Mouse (Mus musculus) megakaryocyte progenitor cell, adult 5-6 weeks (primary cell): ENCODE measurements around the gene E2f4. TPM values are rescaled to one million over a fixed set of nuclear protein-coding genes. Genes with fewer than 3 reads are reported as not detected.

Source experiments
- ATAC-seq: replicated peaks from 2 replicates; pipeline ENCODE4 v1.8.0; 2016; ENCODE audit warnings: mild to moderate bottlenecking, moderate TSS enrichment, inconsistent platforms; ENCODE audit not compliant: poor library complexity
- total RNA-seq, 2 experiments: library from RNA; stranded (forward) in 1 of 2; stranded (reverse) in 1 of 2; fragments of 157-497, 149-512 nt in 1 of 2; fragments of 200-1000 nt in 1 of 2; gene quantifications; 2 replicates each; pipeline versions ENCODE4 v1.2.3 to v1.2.4; 2015 to 2017

The E2f4 gene
- total RNA-seq, 2 experiments from 2014 or later: 47.0 to 126 TPM

DNA sequence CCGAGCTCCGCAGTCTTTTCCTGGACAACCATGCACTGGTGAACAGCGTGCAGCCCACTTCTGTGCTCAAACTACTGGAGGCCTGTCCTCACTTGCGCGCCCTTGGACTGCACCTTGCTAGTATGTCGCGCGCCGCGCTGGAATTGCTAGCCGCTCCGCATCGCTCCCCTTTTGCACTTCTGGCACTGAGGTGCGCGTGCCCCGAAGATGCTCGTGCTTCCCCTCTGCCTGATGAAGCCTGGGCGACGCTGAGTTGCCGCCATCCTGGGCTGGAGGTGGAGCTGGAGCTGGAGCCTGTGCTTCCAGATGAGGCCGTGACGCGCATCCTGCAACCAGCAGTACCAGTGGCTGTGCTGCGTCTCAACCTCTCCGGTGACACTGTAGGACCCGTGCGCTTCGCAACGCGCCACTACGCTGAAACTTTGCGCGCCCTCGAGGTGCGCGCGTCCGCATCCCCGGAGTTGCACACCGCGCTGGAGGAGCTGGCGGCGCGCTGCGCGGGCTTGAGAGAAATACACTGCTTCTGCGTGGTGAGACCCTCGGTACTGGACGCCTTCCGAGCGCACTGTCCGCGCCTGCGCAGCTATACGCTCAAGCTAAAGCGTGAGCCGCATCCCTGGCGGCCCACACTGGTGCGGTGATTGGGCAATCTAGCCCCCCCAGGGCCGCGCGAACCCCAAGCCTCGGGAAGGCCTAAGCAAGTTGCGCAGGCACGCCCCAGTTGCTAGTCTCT lies 29.0 kb upstream of the E2f4 start:
- ATAC-seq: peak; percentile 6

DNA sequence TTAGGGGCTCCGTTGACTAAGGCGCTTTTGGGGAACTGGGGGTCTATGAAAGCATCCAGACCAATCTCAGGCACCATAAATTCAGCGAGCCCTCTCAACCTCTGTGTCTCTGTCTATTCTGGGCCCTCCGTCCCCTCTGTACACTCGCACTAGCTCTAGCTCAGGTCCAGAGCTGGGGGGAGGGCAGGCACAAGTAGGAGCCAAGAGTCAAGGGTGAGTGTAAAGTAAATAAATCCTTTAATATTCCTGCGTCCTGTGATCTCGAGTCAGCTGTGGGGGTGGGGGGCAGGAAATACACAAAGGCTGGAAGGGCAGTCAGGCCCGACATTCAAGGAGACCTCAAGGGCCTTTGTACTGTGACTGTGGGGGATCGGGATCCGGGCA lies 28.4 kb upstream of the E2f4 start:
- no peak for ATAC-seq

DNA sequence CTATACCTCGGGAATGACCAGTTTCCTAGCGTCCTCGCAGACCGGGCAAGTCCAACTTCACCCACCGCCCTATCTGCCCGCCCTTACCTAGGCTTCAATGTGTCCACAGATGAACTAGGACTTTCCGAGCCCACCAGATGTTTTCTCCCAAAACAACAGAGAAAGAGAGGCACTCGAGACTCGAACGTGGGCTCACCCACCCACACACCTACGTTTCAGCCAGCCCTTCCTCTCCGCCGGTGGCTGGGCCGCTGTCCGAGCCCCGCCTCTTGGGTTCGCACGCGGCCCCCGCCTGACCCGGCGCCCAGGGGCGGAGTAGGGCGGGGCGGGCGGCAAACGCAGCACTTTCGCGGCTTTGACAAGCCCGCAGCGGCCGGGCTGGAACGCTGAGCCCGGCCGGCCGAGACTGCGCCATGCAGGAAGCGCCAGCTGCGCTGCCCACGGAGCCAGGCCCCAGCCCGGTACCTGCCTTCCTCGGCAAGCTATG lies 28.0 kb upstream of the E2f4 start, which contains the start of gene Hsf4:
Hsf4 (plus strand) TSS at position 341 of the 487 bp plus-strand sequence.
- ATAC-seq: peak; percentile 27

DNA sequence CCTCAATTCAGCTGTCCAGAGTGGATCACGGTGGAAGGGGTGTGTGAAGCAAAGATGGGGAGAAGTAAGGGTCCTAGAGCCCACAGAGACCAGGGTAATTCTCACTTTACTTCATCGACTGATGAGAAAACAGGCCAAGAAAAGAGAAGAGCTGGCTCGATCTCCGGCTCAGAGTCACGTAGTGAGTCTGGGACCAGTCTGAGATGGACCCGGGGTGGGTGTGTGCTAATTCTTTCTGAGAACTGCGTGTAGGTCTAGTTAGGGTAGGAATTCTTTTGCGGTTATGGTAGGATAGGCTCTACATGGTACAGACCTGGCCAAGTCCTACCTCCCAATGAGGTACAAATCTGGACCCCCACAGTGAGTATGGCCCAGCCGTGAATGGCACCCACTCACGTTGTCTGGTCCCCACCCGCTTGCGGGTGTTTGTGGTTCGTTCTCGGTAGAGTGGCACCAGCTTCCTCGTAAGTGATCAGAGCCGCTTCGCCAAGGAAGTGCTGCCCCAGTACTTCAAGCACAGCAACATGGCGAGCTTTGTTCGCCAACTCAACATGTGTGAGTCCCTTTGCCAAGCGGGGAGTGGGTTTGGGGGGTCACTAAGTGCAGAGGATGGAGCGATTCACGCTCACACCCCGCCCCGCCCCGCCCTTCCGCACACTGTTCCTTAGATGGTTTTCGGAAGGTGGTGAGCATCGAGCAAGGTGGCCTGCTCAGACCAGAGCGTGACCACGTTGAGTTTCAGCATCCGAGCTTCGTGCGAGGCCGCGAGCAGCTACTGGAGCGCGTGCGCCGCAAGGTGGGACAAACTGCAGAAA lies 27.2 kb upstream of the E2f4 start:
- no peak for ATAC-seq

DNA sequence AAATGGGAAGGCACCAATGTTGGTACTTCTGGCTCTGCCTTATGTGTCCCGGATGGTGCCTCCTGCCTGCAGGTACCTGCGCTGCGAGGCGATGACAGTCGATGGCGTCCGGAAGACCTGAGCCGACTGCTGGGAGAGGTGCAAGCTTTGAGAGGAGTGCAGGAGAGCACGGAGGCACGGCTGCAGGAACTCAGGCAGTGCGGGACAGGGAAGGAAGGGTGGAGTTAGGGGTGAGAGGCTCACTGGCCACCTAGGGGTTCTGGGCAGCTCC lies 26.6 kb upstream of the E2f4 start:
- ATAC-seq: no peak

DNA sequence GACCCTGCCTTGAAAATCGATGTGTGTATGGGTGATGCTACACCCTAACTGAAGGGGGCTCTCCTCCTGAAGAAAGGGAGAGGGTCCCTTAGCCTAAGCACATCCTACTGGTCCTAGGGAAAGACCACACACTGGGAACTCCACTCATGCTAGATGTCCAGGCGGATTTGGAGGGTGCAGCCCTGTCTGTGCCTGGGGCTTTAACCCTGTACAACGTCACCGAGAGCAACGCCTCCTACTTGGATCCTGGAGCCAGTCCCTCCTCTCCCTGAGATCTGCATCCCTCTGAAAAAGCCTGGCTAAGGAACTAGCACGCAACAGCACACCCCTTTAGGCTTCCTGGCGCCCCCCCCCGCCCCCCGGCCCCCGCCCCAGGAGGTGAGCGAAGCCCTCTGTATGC lies 22.1 kb upstream of the E2f4 start:
- no peak for ATAC-seq

DNA sequence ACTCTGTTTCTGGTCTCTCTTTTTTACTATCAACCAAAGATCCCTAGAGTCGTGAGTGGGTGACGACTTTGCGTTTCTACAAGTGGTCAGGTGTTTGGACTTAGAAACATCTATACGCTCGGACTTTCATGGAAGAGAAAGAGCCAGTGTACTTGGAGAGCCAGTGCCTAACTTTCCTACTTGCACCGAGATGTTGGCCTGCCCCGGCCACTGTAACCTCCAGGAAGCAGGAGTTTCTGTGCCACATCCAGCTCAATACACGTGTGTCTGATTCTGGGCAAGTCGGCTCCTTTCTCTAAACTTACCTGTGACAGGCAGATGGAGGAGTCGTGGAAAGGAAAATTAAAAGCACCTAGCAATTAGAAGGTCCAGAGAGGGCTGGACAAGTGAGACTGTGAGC lies 21.6 kb upstream of the E2f4 start, which contains the start of gene Nol3:
Nol3 (plus strand) TSS at position 301 of the 400 bp plus-strand sequence.
- no peak for ATAC-seq

DNA sequence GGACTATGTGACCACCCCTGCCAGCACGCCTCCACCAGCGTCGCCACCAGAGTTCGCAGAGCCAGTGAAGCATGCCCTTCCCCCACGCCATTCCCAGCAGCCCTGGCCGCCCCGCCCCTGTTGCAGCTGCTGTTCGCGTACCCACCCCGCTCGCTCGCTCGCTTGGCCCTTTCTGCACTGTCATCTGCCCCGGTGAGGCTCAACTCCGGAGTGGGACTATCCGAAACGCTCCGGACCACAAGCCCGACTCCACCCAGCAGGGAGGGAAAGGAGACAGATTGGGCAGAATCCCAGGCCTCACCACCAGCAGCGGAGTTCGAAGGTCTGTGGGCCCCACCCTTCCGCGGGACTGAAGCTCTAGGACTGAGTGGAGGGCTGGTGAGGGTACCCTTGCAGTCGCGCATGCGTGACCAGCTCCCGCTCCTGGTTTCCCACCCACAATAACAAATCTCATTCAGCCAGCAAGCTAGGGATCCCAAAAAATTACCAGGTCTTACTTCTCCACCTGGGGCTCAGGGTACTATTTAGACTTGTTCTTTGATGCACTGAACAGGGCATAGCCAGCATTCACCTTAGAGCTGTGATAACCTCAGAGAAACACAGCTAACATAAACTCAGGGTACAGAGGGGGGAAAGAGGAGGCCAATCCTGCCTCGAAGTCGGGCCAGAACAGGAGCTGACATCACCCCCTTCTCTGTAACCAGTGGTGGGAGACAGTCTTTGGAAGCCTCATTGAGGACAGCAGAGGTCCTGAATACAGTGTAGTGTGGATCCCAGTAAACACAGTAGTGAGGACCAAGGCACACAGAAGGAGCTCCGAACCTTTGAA lies 21.0 kb upstream of the E2f4 start:
- peak; percentile 68 for ATAC-seq

DNA sequence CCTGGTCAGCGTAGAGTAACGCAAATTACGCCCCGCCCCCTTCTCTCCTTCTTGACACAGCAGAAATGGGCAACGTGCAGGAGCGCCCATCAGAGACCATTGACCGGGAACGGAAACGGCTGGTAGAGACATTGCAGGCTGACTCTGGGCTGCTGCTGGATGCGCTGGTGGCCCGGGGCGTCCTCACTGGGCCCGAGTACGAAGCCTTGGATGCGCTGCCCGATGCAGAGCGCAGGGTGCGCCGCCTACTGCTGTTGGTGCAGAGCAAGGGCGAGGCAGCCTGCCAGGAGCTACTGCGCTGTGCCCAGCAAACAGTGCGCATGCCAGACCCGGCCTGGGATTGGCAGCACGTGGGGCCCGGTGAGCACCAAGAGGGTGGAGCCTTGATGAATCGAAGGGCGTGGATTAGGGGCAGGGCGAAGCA lies 18.5 kb upstream of the E2f4 start:
- ATAC-seq: peak; percentile 78

DNA sequence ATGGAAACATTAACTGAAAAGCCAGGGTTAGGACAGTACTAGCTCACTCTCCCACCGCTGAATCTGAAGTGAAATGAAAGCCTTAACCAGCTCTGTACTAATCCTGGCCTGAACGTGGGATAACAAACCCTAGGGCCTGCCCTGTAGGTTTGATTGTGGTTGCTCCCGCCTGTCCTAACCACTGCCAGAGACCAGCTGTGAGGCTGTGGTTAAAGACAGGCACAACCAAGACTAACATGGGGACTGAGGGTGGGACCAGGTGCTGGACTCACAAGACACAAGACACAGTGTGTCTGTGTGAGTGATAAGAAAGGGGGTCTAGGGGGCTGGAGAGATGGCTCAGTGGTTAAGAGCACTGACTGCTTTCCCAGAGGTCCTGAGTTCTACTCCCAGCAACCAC lies 16.9 kb upstream of the E2f4 start:
- ATAC-seq: no peak

DNA sequence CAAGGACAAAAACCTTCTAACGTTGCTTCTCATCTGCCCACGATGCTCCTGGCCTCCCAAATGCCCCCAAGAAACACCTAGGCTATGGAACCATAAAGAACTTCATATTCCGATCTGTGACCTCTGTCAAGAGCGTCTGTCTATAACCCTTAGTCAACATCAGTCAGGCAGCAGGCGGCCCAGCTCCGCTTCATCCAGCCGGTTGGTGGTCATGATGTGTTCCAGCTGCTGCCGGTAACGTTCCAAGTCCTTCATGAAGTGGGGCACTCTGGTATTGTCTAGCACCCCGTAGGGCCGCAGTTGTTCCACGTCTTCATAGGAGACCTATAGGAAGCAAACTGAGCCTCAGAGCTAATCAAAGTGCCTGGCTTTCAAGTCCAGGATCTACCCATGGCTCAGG lies 15.6 kb upstream of the E2f4 start:
- ATAC-seq: no peak

DNA sequence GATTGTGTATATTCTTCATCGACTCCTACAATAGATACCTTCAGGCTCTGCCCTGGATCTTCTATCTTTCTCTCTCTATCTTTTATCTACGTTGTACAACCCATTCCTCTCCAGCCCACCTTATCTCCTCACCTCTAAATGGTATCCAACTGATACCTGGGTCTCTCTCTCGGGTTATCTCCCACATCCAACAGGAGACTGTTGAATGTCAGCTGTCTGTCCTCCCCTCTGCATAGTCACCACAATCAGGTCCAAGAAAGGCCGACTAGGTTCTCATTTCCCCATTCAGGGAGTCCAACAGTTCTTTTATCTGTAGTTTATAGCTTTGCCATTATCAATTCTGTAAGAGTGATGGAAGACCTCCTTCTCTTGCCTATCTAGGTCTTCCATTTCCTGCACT lies 15.2 kb upstream of the E2f4 start:
- ATAC-seq: no peak

DNA sequence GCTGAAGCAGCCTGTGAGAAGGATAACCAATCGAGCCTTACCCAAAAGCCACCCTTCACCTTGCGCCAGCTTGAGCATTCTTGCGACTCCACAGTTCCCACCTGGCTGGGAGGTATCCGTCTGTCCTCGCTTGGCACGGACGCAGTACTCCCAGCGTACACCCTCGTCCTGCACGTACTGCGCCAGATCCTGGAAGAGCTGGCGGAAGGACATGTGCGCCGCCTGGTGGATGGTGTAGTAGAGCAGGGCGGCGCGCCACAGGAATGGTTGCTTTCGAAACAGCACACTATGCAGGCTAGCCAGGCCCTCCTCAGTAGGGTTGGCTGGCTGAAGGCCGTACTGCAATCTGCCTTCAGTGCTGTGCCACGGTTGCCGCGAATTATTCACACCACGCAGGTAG lies 14.4 kb upstream of the E2f4 start:
- peak; percentile 75 for ATAC-seq

DNA sequence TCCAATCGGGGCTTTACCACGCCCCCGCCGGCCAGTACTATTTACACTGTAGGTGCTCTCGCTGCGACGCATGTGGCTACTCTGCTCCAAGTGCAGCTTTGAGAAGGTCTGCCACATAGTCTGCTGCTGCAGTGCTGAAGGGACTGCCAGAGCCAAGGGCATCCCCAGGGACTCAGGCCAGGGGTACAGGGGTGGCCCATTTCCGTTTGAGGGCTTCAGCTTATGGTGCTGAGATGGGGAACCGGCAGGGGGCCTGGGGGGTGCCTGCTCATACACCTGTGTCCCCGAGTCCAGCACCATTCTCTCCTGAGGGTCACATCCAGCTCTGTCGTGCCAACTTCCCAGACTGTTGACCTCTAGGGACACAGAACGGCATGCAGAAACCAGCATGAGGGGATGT lies 11.9 kb upstream of the E2f4 start:
- ATAC-seq: no peak

DNA sequence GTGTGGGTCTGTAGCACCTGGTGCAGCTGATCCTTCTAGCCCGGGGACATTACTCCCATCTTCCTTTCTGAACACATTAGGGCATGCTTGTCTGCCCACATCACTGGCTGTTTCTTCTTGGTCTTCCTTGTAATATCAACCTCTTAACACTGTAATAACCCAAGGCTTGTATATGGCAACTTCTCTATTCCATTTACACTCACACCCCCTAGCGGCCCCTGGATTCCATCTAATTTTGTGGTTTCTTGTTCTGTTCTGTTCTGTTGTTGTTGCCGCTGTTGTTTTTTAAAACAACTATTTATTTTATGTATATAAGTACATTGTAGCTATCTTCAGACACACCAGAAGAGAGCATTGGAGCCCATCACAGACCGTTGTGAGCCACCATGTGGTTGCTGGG lies 10.6 kb upstream of the E2f4 start:
- ATAC-seq: no peak

DNA sequence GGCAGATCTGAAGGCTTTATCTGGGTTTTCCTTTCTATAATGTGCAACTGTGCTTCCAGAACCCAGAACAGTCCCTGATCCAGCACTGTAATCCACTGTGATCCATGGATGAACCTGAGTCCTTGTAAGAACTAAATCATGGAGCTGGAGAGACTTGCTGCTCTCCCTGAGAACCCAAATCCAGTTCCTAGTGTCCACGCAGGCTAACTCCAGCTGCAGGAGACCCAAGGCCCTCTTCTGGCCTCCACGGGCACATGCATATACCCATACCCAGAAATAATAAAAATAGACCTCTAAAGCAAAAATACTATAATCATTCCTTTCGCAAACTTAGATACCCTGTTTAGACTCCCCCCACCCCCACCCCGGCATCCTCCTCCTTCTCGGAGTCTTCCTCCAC lies 9.2 kb upstream of the E2f4 start:
- ATAC-seq: no peak

DNA sequence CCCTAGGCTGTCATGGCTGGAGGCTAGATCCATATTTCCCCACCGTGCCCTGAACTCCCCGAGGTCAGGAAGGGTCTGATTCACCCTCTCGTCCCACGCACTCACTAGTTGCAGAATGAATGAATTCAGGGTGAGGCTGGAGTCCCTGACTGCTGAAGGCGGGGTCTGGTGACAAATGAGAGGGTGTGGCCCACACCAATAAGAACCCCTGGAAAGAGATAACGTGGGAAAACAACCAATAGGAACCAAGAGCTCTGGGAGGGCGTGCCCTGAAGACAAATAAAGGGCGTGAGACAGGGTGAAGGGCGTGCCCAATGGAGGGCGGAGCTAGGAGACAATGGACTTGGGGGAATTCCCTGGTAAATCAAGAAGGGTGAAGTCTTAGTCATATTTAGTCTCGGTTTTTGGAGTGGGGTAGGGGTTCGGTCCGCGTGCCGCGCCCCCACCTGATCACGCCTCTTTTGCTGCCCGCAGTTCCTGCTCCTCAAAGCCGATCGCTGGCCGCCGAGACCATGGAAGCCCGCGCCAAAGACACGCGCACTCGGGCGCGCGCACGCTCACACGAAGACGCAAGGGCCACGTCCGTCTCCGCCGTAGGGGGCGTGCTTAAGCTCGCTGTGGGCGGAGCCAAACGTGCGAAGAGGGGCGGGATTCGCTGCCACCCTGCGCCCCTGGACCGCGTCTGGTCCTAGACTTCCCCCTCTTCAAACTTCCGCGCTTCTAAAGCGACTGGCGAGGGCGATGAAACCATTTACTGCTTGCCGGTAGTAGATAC lies 8.3 kb upstream of the E2f4 start:
- peak; percentile 82 for ATAC-seq

DNA sequence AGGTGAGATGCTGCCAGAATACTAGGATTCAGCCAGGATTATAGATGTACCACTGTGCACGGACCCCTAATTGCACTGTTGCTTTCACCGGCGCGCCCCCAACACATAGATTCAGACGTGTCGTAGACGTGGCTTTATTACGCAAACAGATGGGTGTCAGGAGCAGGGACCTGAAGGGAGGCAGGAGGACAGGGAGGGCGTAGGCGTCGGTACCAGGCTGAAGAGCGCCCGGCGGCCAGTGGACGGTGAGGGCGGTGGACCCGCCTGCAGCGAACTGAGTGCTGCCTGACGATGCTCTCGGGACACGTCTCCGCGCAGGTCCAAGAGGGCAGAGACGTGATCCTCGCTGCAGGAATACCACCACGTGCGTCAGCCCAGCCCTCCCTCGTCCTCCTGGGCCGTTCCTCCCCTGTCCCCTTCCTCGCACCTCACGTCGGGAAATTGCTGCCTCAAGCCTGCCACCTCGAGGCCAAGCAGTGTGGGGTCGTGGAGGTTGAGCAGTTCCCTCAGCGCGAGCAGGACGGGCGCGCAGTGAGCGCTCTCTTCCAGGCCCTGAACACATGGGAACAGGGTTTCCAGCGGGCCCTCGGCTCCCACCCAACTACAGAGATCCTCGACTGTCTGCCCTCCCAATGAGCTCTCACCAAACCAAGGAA lies 7.5 kb upstream of the E2f4 start, which contains the start of gene 4931428F04Rik:
4931428F04Rik (minus strand) TSS at position 60 of the 656 bp plus-strand sequence.
- ATAC-seq: peak; percentile 28

DNA sequence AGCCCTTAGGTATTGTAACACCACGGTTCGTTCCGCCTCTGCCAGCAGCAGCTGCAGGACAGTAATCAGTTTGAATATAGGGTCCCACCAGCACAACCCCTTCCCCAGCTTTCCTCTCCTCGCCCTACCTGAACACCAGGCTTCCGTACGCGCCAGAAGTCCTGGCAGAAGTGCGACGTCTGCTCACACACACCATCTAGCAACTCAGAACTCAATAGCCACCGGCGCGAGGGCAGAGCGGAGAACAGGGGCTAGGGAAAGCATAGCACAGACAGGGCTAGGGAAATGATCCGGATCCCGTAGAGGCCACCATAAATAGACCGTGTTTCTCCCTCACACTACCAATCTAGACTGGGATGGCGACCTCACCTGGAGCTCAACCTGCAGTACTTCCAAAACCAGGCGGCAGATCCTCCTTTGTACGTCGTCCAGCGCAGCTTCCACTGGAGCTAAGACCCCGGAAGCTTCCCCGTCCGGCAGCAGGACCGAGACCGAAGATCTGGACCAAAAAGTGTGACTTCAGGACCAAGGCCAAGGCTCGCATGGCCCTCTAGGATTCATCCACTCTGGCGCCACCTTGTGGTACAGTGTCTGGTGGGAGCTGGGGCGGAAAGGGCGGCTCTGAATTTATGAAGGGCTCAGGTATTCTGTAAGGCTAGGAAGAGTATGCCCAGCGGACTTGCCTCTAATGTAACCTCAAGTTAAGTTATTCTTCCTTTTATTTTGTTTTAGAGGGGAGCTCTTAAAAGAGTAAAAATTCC lies 6.7 kb upstream of the E2f4 start:
- ATAC-seq: peak; percentile 61
